Mouse (Mus musculus) spleen, postnatal 0 days (tissue): ENCODE data around the gene Snx1. TPM values are rescaled to one million over a fixed set of nuclear protein-coding genes. Genes with fewer than 3 reads are reported as not detected.

ENCODE experiments used
- polyA plus RNA-seq: library from polyadenylated mRNA; unstranded; fragments of >200 nt; fragmentation: Nextera tagmentation; extraction: Ambion mirVana; gene quantifications from 2 replicates; pipeline ENCODE4 v1.2.1, GENCODE M21; 2015

The Snx1 gene
- 76.5 and 76.8 TPM in 2 replicates for polyA plus RNA-seq

DNA sequence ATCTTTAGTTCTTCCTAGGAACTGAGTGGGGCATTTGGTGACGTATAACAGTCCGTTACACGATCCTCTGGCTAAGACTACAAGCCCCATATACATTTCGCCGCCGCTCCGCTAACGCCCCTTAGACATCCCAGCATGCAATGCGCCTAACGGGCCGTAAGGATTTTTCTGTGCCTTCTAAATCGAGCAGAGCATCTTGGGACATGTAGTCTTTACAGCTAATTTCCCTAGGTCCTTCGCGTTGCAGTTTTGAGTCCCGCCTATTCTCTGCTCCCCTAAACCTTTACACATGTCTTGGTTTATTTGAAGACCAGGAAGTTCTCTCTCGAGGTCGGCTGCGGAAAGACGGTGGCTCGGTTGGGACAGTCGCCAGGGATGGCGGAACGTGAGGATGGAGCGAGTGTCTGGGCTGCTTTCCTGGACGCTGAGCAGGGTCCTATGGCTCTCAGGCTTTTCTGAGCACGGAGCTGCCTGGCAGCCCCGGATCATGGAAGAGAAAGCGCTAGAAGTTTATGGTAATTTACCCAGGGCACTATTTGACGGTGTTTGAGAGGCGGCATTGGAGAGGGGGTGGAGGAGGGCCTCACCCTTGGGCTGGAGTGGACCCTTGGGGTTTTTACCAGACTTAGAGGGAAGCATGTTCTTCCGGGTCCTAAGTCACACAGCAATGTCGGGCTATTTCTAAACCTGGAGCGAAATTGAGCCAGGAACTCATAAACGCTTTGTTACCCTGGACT lies at the start of gene Snx1, which contains the start of gene Ciao2a:
TSS of gene Snx1 (minus strand) at position 132 of the 737 bp plus-strand sequence.
TSS of gene Ciao2a (plus strand) at position 156 of the 737 bp plus-strand sequence.

DNA sequence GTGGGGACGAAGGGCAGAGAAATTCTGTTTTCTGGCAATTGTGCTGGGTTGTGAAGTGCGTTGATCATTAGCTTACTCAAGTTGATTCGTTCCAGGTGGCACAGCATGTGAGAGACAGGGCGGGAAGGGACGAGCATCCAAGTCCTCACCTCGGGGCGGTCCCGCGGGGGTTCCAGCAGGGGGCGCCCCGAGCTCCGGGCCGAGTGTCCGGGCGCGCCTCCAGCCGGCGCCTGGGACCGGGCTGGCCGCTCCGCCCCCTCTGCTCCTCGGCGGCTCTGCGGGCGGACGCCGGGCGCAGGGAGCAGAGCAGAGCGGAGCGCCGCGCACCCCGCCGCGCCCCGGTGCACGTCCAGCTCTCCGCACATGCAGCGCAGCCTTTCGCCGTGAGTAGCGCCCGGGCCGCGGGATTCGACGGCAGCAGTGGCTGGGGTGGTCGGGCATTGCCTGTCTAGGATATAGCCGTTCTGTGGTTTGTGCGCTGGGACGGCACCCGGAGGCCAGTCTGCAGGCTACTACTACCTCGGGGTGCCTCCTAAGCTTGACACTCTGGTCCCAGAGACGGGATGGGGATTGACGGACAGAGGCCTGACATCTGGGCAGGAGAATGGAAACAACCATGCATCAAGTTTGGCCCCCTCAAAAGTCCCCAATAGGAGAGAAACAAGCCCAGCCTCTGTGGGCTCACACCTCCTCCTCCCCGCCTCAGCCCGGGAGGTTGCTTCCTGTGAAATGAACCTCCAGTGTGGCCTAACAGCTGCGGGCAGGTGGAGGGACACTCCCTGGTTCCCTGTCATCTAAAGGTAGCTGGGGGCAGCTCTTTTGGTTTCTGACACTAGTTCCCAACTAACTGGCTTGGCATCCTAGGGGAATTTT lies 31.8 kb upstream of the Snx1 start, which contains the start of gene Dapk2:
TSS of gene Dapk2 (plus strand) at position 266 of the 873 bp plus-strand sequence.

DNA sequence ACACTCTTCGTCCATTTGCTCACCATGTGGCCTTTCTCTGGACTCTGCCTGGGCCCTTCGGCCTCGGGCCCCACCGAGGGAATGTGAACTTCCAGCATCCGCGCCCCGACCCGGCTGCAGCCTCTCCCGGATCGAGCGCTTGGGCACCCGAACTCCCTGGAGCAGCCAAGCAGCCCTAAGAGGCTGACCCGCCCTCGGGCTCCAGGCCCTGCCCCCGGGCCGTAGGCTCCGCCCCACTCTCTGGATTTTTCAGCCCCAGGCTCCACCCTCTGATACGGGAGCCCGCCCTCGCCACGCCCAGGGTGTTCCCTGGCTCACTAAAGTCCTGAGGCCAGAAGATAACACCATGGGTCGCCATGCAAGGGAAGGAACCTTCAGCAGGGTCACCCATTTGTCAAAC lies 56.8 kb downstream of the Snx1 start, which contains the start of gene Snx22:
TSS of gene Snx22 (minus strand) at position 137 of the 400 bp plus-strand sequence.

DNA sequence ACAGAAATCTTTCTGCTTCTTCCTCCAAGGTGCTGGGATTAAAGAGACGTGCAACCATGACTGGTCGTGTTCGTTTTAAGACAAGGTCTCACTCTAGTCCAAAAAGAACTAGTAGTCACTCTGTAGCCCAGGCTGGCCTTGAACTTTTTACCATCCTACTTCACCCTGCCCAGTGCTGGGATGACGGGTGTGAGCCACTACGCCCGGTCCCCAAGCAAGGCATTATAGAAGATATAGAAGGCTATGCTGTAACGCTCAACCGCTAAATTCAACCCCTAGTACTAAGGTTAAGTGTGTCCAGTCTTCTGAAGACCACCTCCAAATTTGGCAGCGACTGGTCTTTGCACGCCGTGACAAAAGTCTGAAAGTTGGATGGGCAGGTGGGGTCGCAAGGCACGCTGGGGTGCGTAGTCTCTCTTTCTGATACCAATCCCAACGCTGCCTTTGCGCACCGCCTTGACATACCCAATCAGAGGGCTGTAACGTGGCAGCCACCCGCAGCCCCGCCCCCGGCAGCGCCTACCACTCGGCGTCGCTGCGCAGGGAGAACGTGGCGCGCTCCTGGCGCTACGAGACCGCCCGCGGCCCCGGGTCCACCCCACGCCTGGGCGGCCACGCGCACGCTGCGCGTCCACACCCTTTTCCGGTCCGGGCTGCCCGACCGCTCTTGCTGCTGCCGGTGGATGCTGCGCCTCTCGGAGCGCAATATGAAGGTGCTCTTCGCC lies 66.6 kb downstream of the Snx1 start, which contains the start of gene Ppib:
TSS of gene Ppib (plus strand) at position 640 of the 725 bp plus-strand sequence.

Other genes with a start within 250 kb of the Snx1 start
- gene Pclaf, start 236.3 kb downstream of the Snx1 start, polyA plus RNA-seq, result 178 and 205 TPM in 2 replicates
- gene Trip4, start 217.8 kb downstream of the Snx1 start, polyA plus RNA-seq, result 12.5 and 13.9 TPM in 2 replicates
- gene Csnk1g1, start 217.7 kb downstream of the Snx1 start, polyA plus RNA-seq, result 7.4 and 9.8 TPM in 2 replicates
- gene Ppib, start 66.4 kb downstream of the Snx1 start, polyA plus RNA-seq, result 299 and 306 TPM in 2 replicates
- 28.3 and 31.8 TPM in 2 replicates for gene Snx22, start 56.9 kb downstream of the Snx1 start, polyA plus RNA-seq
- 203 and 210 TPM in 2 replicates for gene Ciao2a, start within 50 bp of the Snx1 start, polyA plus RNA-seq
- gene Dapk2, start 31.6 kb upstream of the Snx1 start, polyA plus RNA-seq, result 53.9 and 55.3 TPM in 2 replicates
- 34.0 and 34.1 TPM in 2 replicates for gene Herc1, start 223.9 kb upstream of the Snx1 start, polyA plus RNA-seq